Mouse (Mus musculus): ENCODE measurements around the gene Padi4.

The Padi4 gene

DNA sequence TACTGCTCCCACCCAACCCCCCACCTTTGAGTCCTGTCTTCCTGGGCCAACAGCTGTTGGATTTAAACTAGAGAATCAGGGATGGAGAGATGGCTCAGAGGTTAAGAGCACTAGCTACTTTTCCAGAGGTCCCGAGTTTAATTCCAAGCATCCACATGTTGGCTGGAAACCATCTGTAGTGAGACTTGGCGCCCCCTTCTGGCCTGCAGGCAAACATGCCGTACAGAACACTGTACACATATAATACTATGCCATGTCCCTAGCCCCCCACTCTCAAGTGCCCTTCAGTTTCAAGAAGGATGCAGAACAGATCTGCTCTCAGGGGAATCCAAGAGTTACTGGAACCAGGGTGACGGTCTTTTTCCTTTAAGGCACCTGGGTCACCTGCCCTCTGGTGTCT, 42.4 kb downstream of the Padi4 start:
- DNase-seq, result no peak

DNA sequence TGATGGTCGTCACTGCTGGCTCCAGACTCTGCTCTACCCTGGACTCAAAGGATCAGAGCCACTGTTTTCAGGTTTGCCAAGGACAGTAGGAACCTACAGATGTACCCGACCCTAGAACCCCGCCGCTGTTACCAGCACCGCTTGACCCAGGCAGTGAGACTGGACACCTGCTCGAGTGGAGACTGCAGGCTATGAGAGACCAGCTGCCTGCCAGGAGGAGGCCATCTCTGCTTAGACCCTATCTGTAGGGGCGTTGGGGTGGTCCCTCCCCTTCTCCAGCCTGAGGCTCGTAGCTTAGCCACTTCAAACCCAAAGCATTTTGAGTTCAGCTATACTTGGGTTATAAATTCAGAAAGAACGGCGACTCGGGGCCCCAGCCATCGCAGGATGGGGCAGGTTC, 47.1 kb downstream of the Padi4 start:
- DNase-seq, result no peak

DNA sequence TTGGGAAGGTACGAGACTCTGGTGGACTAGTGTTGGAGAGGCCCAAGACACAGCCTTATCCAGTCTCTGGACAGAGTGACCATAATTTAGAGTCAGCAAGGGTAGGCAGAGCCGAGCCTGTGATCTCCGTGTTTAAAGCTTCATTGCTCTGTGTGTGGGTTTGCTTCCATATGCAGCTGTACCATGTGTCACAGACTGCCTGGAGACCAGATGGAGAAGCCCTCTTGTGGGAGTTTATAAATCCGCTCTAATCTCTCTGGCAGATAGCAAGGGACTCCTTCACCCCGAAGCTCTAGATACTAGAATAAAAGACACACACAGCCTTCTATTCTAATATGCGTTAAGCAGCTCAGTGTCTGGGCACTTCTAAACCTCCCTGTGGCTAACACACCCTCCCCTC, 49.3 kb downstream of the Padi4 start:
- DNase-seq, result no peak

DNA sequence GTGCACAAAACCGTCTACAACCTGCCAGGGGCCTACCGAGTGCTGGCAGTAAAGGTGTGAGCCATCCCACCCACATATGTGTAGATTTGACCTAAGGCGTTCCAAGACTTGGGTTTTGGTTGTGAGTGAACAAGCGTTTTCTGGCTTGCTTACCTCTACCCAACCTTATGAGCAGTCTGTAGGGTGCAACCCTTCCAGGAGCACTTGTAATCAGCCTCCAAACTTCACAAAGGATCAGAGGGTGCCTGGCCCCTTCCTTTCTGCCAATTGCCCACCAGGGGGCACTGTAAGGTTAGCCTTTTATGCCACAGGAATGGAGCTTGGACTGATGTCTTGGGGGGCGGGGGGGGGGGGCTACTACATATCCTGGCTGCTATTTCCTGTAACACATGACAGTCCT, 50.2 kb downstream of the Padi4 start:
- DNase-seq, result peak in 1 of 2 experiments; percentile 26

DNA sequence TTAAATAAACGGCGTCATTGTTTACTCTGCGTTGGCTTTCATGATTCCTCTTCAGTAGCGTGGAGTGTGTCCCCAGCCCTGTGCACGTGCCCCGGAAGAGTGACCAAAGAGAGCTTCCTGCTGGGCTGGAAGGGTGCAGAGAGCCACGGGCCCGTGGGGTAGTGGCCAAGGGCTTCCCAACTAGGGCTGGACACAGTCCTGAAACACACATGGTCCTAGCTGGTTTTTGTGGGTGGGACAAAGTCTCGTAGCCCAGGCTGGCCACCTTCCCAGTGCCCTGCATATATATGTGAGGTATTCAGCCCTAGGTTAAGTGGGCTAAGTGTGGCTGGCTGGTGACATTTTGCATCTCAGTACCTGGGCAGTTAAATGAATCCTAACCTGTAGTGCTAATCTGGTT, 50.8 kb downstream of the Padi4 start:
- no peak for DNase-seq

DNA sequence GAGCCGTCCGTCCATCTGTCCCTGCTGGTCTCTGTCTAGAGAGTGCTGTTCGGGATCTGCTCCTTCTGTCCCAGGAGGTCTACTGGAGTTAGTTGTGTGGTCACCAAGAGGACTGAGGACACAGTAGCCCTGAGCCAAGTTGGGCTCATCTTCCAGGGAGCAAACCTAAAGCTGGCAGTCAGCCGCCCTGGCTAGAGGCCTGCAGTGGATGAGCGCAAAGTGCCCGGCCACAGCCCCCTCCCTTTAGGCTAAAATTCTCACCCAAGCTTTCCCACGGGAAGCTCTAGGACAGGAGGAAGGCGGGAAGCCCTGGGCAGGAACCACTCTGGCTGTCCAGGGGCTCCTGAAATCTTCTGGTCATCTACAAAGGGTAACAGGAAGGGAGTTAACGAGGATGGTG, 51.3 kb downstream of the Padi4 start:
- no peak for DNase-seq

DNA sequence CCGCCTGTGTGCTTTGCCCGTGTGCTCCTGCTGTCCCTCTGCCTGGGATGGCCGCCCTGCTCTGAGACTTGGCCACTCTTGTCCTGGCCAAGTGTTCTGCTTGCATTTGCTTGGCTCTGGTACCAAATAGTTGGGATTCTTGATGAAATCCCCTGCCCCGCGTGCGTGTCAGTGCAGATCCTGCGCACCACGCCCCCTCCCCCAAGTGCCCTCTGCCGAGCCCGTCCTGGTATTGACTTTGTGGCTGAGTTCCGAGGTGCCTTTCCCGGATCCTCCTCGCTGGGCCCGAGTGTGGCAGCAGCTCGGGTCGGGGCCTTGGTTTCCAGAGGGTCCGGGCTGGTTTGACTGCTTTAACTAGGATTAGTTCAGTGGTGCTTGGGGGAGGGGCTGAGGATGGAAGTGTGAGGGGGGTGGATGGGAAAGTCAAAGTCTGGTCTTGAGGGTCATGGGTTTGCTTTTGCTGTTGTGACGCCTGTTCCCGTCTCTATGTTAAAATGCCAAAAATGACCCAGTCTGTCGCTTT, 52.0 kb downstream of the Padi4 start:
- DNase-seq, result no peak

DNA sequence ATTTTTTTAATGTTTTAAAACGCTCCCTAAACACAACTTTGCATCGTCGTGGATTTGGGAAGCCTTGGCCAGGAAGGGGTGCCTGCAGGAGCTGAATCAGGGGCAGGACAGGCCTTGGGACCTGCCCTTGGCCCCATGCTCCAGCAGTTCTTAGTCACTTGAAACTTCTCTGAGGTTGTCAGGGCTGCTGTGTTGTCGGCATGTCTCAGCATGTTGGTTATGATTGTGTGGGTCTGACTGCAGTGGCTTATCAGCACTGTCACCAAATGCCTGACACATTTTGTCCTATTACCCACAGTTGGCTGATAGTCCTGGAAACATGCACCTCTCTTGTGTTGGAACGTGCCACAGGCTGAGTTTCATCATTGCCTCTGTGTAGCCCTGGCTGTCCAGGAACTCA, 53.9 kb downstream of the Padi4 start:
- DNase-seq, result no peak

DNA sequence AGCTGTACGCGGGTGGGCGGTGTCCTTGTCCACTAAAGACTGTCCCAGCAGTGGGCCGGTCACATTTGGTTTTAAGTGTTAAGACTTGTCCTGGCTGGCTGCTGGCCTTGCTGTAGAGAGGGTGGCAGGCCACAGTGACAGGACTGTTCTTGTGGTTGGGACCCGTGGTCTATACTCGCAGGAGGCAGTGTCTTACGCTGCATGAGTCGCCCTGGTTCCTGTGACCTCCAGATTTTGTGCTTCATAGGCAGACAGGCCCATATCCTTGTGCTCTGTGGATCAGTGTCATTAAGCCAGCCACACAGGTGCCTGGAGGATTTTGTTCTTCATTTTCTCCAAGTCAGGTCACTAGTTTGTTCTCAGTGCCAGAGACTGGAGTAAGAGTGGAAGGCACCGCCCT, 55.6 kb downstream of the Padi4 start:
- DNase-seq, result no peak

DNA sequence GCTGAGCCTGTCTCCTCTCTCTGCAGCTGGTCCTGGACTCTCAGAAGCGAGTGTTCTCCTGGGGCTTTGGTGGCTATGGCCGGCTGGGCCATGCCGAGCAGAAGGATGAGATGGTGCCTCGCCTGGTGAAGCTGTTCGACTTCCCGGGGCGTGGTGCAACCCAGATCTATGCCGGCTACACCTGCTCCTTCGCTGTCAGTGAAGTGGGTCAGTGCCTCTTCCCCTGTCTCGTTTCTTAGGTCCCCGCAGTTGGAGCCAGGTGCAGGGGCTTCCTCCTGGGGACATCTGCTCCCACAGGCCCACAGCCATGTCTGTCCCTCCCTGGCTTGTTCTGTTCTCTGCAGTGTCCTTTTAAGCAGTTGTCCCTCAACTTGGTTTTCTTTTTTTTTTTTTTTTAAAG, 57.0 kb downstream of the Padi4 start:
- DNase-seq, result peak; percentile 14 to 46

DNA sequence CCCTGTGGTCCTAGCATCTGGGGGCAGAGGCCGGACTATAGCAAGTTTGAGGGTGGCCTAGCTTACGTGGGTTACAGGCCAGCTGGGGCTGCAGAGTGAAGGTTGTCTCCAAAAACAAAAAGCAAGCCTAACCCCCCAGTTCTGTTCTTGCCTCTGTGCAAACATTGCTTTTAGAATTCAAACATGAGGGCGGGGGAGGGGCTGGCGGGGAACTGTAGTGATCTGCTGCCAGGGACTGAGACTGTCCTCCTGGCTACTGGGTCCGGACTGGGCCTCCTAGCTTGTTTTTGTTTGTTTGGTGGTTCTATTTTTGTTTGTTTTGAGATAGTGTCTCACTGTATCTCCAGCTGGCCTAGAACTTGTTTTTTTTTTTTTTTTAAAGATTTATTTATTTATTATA, 59.5 kb downstream of the Padi4 start:
- no peak for DNase-seq

DNA sequence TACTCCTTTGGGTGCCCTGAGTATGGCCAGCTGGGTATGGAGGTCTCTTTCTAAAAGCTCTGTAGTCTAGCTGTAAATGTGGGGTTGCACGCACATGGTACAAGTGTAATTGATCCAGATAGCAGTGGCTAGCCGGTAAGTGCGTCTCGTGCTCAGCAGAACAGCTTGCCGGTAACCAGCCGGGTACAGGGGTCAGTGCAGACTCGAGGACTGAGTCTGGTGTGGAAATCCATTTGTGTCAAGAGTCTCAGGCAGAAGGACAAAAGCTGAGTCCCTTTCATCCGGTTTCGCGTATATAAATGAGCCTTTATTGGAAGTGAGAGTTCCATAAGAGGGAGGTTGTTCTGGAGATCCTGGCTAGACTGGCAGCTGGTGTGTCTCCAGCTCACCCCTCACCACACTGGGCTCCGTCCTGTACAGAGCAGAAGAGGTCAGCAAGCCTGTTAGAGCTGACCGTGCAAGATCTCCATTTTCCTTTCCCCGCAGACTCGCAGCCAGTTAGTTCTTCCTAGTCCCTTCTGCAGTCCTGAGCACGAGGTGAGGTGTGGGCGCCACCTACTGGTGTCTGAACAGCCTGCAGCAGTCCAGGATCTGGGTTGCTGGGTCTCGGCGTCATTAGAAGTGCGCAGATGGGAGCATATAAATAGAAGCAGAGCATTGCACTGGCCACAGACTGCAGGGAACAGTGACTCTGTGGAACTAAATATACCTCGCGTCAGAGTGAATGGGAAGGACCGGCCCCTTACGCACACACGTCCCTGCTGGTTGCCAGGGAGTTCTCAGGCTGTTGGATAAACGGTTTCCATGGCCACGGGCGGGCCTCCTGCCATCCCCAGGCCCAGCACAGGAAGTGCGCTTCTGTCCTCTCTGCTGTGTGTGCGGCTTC, 60.3 kb downstream of the Padi4 start:
- peak; percentile 78 to 79 for DNase-seq

DNA sequence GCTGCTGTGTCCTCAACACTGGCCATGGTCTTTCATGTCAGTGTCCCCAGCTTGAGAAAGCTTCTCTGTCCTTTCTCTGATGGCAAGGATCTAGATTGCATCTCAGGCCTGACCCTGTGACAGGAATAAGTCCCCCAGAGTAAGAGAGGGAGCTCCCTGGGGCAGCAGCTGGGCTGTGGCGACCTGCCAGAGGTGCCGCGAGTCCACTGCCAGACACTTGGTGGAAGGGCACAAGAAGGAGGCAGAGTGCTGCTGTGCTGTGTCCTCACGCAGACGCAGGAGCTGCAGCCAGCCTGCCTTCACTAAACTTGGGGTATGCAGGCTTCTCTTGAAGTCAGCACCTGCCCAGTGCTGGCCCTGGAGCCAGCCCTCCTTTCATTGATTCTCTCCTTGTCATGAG, 62.7 kb downstream of the Padi4 start:
- DNase-seq, result no peak

DNA sequence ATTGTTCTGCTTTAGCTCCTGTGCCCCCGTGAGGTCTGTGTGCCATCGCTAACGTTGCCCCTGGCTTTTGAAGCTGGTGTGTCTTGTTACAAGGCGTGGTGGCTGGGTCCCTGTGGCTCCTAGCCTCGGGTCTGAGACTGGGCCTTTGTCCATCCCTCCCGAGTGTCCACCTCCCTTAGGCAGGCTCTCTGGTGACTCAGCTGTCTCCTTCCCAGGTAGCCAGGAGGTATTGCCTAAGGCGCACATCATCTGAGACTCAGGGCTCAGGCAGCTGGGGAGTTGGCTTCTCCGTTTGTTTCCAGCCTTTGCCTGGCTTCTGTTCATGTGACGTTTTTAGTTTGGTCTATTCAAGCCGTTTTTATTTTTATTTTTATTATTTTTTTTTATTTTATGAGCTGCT, 63.3 kb downstream of the Padi4 start:
- no peak for DNase-seq

DNA sequence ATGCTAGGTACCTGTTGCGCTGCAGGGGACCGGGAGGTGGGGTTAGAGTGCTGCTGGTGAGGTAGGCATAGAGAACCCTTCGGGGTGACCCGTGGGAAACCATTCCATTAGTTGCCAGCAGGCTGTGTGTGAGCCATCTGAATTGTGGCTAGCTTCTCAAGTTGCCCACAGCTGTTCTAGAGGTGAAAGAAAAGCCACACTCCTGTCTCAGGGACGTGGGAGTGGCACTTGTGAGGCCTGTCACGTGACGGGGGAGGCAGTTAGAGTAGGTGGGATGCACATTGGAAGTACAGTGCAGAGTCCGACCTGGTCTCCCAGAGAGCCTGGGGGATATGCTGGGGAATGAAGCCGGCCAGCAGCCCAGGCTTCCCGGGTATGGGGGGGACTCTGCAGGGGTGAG, 64.4 kb downstream of the Padi4 start:
- DNase-seq, result no peak

DNA sequence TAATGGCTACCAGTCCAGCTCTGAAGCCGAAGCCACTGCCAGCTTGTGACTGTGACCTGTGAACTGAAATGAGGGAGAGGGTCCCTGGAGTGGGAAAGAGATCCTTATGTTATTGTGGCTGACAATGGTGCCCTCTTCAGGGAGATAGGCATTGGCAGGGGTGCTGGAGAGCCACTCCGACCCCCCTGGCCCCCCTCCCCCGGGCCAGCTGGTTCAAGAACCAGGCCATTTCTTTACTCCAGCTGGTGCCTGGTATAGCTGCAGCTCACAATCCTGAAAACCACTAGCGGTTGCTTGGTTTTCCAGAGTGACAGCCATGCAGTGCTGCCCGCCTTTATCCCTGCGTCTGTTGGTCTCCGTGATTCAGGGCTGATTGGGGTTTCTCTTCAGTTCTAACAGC, 64.9 kb downstream of the Padi4 start:
- DNase-seq, result no peak

DNA sequence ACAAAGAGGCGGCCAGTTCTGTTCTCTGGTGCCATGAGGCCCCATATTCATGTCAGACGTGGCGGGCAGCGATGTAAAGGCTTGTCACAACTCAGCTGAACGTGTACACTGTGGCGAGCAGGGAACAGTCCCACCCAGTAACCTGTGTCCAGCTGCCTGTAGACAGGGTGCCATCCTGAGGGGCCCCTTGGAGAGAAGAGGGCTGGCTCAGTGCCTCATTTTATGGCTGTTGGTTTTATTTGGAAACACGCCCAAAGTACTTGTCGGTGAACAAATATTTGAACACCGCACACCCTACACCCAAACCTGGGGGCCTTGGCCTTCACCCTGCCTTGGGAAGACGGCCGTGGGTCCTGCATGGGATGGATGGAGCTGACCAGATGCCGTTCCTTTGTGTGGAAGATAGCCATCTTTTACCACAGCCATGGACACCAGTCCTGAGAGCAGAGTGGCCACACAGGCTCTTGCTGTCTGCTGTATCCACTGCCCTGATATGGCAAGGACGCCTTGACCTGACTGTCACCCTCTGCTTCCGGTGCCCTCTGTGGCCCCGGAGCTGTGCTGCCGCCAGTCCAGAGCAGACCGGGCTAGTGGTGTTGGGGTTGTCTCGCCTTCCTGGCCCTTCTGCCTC, 65.6 kb downstream of the Padi4 start:
- no peak for DNase-seq

DNA sequence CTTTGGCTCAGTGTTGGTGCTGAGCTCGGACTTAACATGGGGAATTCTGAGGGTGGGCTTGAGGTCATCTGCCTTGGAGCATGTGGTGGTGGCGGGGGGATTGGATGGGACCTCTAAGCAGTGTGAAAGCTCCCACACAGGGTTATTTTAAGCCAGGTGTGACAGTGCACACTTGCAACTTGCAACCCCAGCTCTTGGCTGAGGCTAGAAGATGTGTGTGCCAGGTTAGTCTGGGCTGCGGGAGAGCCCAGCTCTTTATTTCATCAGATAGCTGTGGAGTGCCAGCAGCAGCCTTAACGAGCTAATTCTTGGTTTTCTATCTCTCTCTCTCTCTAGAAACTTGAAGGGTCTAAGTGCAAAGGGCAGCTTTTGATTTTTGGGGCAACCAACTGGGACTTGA, 66.4 kb downstream of the Padi4 start:
- no peak for DNase-seq

DNA sequence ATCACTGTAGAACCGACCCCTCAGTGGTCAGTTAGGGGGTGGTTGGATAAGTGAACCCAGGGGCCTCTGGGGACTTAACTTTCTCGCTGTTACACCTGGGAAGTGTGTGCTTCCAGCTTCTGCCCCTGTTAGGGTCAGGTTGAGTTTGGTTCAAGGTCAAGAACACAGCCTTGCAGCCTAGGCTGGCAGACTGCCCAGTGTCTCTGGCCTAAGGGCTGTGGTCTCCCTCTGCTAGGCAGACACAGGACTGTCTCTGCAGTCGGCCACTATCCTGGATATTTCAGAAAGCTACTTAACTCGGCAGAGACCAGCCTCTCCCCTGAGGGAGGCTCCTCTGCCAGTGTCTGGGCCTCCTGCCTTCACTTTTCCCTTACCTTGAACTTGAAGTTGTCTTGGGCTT, 69.9 kb downstream of the Padi4 start:
- DNase-seq, result no peak

DNA sequence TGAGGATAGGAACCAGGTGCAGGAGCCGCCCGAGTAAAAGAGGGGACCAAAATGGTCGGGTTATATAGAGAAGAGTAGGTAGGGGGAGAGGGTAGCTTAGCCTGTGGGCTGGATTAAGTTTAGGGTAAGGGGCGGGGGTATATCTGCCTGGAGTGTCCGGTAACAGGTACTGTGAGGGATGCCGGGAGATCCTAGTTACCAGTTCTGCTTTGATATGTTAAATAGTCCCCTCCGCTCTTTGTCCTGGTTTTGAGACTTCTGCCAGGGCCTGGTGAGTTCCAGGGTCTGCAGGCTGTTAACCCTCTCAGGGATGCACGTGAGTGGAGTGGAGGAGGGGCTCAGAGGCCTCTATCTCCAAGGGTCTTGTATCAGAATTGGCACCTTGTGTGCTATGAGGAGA, 70.4 kb downstream of the Padi4 start:
- DNase-seq, result no peak

DNA sequence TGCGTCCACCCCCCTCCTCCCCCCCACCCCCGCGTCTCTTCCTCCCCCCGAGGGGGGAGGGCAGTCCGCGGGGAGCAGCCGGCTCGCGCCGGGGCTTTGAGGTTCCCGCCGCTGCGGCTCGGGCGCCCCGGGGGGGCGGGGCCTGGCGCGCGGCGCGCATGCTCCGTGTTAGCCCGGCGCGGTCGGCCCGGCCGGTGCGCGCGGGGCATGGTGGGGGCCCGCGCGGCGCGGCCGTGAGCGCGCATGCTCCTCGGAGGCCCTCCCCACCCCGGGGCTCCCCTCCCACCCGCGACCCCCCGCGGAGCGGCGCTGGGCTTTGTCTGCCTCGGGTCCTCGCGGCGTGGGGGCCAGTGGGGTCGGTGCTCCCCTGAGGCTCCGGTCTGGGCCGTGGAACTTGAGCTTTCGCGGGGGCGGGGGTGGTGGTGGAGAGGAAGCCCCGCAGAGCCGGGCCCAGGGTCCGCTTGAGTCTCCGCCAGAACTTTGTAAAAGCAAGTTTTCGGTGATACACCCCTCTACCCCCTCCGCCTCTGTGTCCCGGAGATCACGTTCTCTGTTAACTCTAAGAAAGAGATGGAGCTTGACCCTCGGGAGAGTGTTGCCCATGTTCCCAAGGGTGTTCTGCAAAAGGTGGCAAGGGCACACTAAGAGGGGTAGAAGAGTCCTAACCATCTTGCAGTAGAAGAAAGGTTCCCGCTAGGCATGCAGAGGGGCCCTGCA, 71.3 kb downstream of the Padi4 start:
- peak; percentile 87 to 90 for DNase-seq

DNA sequence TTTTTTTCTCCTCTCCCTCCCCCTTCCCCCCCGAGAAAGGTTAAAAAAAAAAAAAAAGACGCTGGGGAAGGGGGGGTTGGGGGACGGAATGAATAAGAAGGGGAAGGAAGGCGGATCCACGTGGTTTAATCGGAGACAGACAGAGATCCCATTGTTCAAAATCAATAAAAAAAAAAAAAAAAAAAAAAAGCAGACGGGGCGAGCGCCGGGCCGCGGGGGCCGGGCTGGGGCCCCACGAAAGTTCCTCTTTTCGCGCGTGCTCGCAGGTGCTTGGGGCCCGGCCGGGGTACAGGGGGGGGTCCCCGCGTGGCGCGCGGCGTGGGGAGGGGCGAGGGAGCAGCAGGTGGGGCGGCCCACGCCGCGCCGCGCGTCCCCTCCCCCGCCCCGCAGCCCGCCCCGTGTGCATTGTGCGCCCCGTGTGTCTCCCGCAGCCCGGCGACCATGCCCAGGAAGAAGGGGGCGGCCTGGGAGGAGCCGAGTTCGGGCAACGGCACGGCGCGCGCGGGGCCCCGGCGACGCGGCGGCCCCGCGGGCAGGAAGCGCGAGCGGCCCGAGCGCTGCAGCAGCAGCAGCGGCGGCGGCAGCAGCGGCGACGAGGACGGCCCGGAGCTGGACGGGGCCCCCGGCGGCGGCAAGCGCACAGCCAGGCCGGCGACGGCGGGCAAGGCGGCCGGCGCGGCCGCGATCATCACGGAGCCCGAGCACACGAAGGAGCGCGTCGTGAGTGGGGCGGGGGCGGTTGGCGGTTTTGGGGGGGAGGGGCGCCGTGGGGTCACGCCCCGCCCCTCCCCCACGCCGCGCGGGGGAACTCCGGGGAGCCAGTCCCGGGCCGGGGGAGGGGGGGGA, 72.1 kb downstream of the Padi4 start:
- DNase-seq, result peak; percentile 72 to 82
